Mouse (Mus musculus): ENCODE measurements around the gene Myrip.

GRCm38 (mm10) chr9:120487076-120487475, 185.8 kb downstream of the Myrip start:
- TF ChIP-seq HCFC1 (IDR thresholded peaks at IDR 0.05; ENCODE audit: borderline replicate concordance, insufficient read depth, low read length) (no peak), ZNF384 (IDR thresholded peaks at IDR 0.05; ENCODE audit: low read depth, low read length) (no peak), MAFK (IDR thresholded peaks at IDR 0.05; ENCODE audit: insufficient read depth, low read depth, low read length) (no peak), CHD2 (IDR thresholded peaks at IDR 0.05; ENCODE audit: low read depth, low read length) (no peak)

All from ES-E14 (cell line).